Mouse (Mus musculus) limb, embryonic 15.5 days (tissue): ENCODE measurements at regions not wholly inside any gene's neighbourhood (a gene's known extent, or its start where the extent isn't known, plus 50 kb on each side); places are given as distances from the start of the nearest gene placed in this dataset.

ENCODE experiments used
- ATAC-seq: fragments of 200-750 bp; cut with Nextera tagmentation; 2 replicates; pipeline ENCODE4 v1.8.0; 2017; ENCODE audit warnings: low read depth, moderate TSS enrichment; ENCODE audit not compliant: insufficient number of reproducible peaks, low FRiP score, low TSS enrichment
- H3K27ac ChIP-seq: fragments of 300-500 bp; sonication (generic); 2 replicates; pipeline ENCODE4 v1.5.1; 2015; ENCODE audit warnings: moderate library complexity, mild to moderate bottlenecking, inconsistent platforms
- H3K27me3 ChIP-seq: fragments of 300-500 bp; sonication (generic); 2 replicates; pipeline ENCODE4 v1.6.1; 2015; ENCODE audit warnings: inconsistent platforms
- H3K36me3 ChIP-seq: fragments of 300-500 bp; sonication (generic); 2 replicates; pipeline ENCODE4 v1.6.1; 2015; ENCODE audit warnings: inconsistent platforms
- H3K4me1 ChIP-seq: fragments of 300-500 bp; sonication (generic); 2 replicates; pipeline ENCODE4 v1.6.1; 2015; ENCODE audit warnings: inconsistent platforms
- H3K4me2 ChIP-seq: fragments of 300-500 bp; sonication (generic); 2 replicates; pipeline ENCODE4 v1.6.1; 2015; ENCODE audit warnings: mild to moderate bottlenecking, inconsistent platforms
- H3K4me3 ChIP-seq: fragments of 300-500 bp; sonication (generic); 2 replicates; pipeline ENCODE4 v1.5.1; 2015; ENCODE audit warnings: mild to moderate bottlenecking, inconsistent platforms
- H3K9ac ChIP-seq: fragments of 300-500 bp; sonication (generic); 2 replicates; pipeline ENCODE4 v1.6.1; 2015; ENCODE audit warnings: inconsistent platforms
- H3K9me3 ChIP-seq: fragments of 300-500 bp; sonication (generic); 2 replicates; pipeline ENCODE4 v1.6.1; 2016; ENCODE audit warnings: inconsistent platforms
- WGBS: fragments of 180-500 bp; shearing (Covaris S2); methylation state at CpG from one replicate; pipeline ENCODE4 v1.1.7; 2015; 5-methylcytosine and 5-hydroxymethylcytosine counted together

- no peak for ATAC-seq
- H3K36me3 ChIP-seq, result no peaks in the 10 kb centered on the region
- H3K9ac ChIP-seq, result no peak overlapping the region
- no peak overlapping the region for H3K27ac ChIP-seq
- WGBS, result 57% methylated on average over 4 of the region's 4 CpGs
- H3K4me2 ChIP-seq, result no peak overlapping the region
- no peaks in the 10 kb centered on the region for H3K4me1 ChIP-seq
- H3K27me3 ChIP-seq, result no peaks in the 10 kb centered on the region
- H3K9me3 ChIP-seq, result no peaks in the 10 kb centered on the region
- no peak overlapping the region for H3K4me3 ChIP-seq
Observed at GRCm38 (mm10) chr19:30289721-30290120, 57.0 kb downstream of the Mbl2 start.

- Histone ChIP-seq H3K9me3 (no peaks in the 10 kb centered on the region), H3K4me2 (no peak overlapping the region), H3K27ac (no peak overlapping the region), H3K4me1 (no peaks in the 10 kb centered on the region), H3K27me3 (no peaks in the 10 kb centered on the region), H3K36me3 (no peaks in the 10 kb centered on the region), H3K4me3 (no peak overlapping the region), H3K9ac (no peak overlapping the region)
- WGBS, result 36% methylated on average over 15 of the region's 15 CpGs
- no peak for ATAC-seq
Observed at GRCm38 (mm10) chr19:30295263-30295704, 62.5 kb downstream of the Mbl2 start.

GRCm38 (mm10) chr19:30296024-30296423 lies 63.3 kb downstream of the Mbl2 start:
- H3K36me3 ChIP-seq, result no peaks in the 10 kb centered on the region
- no peak overlapping the region for H3K4me3 ChIP-seq
- no peak for ATAC-seq
- 79% methylated on average over 3 of the region's 3 CpGs for WGBS
- H3K4me1 ChIP-seq, result no peaks in the 10 kb centered on the region
- H3K9me3 ChIP-seq, result no peaks in the 10 kb centered on the region
- H3K4me2 ChIP-seq, result no peak overlapping the region
- H3K27me3 ChIP-seq, result no peaks in the 10 kb centered on the region
- no peak overlapping the region for H3K9ac ChIP-seq
- H3K27ac ChIP-seq, result no peak overlapping the region

- Histone ChIP-seq H3K4me3 (no peak overlapping the region), H3K4me1 (no peaks in the 10 kb centered on the region), H3K27ac (no peak overlapping the region), H3K36me3 (no peaks in the 10 kb centered on the region), H3K9ac (no peak overlapping the region), H3K9me3 (no peaks in the 10 kb centered on the region), H3K4me2 (no peak overlapping the region), H3K27me3 (no peaks in the 10 kb centered on the region)
- no peak for ATAC-seq
- WGBS, result 80% methylated on average over 3 of the region's 3 CpGs
Observed at GRCm38 (mm10) chr19:30299536-30299935, 66.8 kb downstream of the Mbl2 start.

GRCm38 (mm10) chr19:30302281-30302680 lies 69.5 kb downstream of the Mbl2 start:
- Histone ChIP-seq H3K4me2 (no peak overlapping the region), H3K27ac (no peak overlapping the region), H3K4me1 (no peaks in the 10 kb centered on the region), H3K9ac (no peak overlapping the region), H3K36me3 (no peaks in the 10 kb centered on the region), H3K27me3 (no peaks in the 10 kb centered on the region), H3K4me3 (no peak overlapping the region), H3K9me3 (no peaks in the 10 kb centered on the region)
- no peak for ATAC-seq
- WGBS, result 72% methylated on average over 4 of the region's 4 CpGs

- Histone ChIP-seq H3K4me1 (no peaks in the 10 kb centered on the region), H3K4me3 (no peak overlapping the region), H3K36me3 (no peaks in the 10 kb centered on the region), H3K9ac (no peak overlapping the region), H3K9me3 (no peaks in the 10 kb centered on the region), H3K4me2 (no peak overlapping the region), H3K27ac (no peak overlapping the region), H3K27me3 (no peaks in the 10 kb centered on the region)
- no peak for ATAC-seq
- WGBS, result 63% methylated on average over 2 of the region's 2 CpGs
Observed at GRCm38 (mm10) chr19:30306379-30306778, 73.6 kb downstream of the Mbl2 start.

- no peak overlapping the region for H3K27ac ChIP-seq
- WGBS, result 59% methylated on average over 6 of the region's 6 CpGs
Observed at GRCm38 (mm10) chr19:30306919-30307318, 74.2 kb downstream of the Mbl2 start.

GRCm38 (mm10) chr19:30317314-30317713 lies 84.6 kb downstream of the Mbl2 start:
- Histone ChIP-seq H3K27me3 (no peaks in the 10 kb centered on the region), H3K4me3 (no peak overlapping the region), H3K36me3 (no peaks in the 10 kb centered on the region), H3K9me3 (no peaks in the 10 kb centered on the region), H3K27ac (no peak overlapping the region), H3K9ac (no peak overlapping the region), H3K4me2 (no peak overlapping the region), H3K4me1 (no peaks in the 10 kb centered on the region)
- whole genome bisulfite sequencing, result 78% methylated on average over 3 of the region's 3 CpGs
- ATAC-seq, result no peak

More at GRCm38 (mm10) chr19:30306919-30307318, 74.2 kb downstream of the Mbl2 start:
- no peak overlapping the region for H3K4me2 ChIP-seq
- H3K9ac ChIP-seq, result no peak overlapping the region
- no peak for ATAC-seq
- no peaks in the 10 kb centered on the region for H3K36me3 ChIP-seq
- H3K4me3 ChIP-seq, result no peak overlapping the region
- H3K4me1 ChIP-seq, result no peaks in the 10 kb centered on the region
- H3K9me3 ChIP-seq, result no peaks in the 10 kb centered on the region
- no peaks in the 10 kb centered on the region for H3K27me3 ChIP-seq

- Histone ChIP-seq H3K27ac (no peak overlapping the region), H3K27me3 (no peaks in the 10 kb centered on the region), H3K4me3 (no peak overlapping the region), H3K9ac (no peak overlapping the region), H3K4me2 (no peak overlapping the region), H3K9me3 (no peaks in the 10 kb centered on the region), H3K36me3 (no peaks in the 10 kb centered on the region), H3K4me1 (no peaks in the 10 kb centered on the region)
- no peak for ATAC-seq
Observed at GRCm38 (mm10) chr19:30327693-30328092, 95.0 kb downstream of the Mbl2 start.

GRCm38 (mm10) chr19:30328886-30329285 lies 96.1 kb downstream of the Mbl2 start:
- Histone ChIP-seq H3K9me3 (no peaks in the 10 kb centered on the region), H3K4me2 (no peak overlapping the region), H3K4me3 (no peak overlapping the region), H3K4me1 (no peaks in the 10 kb centered on the region), H3K27me3 (no peaks in the 10 kb centered on the region), H3K36me3 (no peaks in the 10 kb centered on the region), H3K9ac (no peak overlapping the region), H3K27ac (no peak overlapping the region)
- 84% methylated on average over 4 of the region's 4 CpGs for WGBS
- no peak for ATAC-seq

GRCm38 (mm10) chr19:30330792-30331191 lies 98.0 kb downstream of the Mbl2 start:
- H3K4me3 ChIP-seq, result no peak overlapping the region
- no peaks in the 10 kb centered on the region for H3K36me3 ChIP-seq
- WGBS, result 36% methylated on average over 7 of the region's 7 CpGs
- no peak for ATAC-seq
- no peaks in the 10 kb centered on the region for H3K27me3 ChIP-seq
- no peak overlapping the region for H3K27ac ChIP-seq
- no peaks in the 10 kb centered on the region for H3K4me1 ChIP-seq
- H3K4me2 ChIP-seq, result no peak overlapping the region
- no peak overlapping the region for H3K9ac ChIP-seq
- no peaks in the 10 kb centered on the region for H3K9me3 ChIP-seq

GRCm38 (mm10) chr19:30331850-30332249 lies 99.1 kb downstream of the Mbl2 start:
- H3K36me3 ChIP-seq, result no peaks in the 10 kb centered on the region
- WGBS, result 55% methylated on average over 1 of the region's 1 CpGs
- no peak for ATAC-seq

GRCm38 (mm10) chr19:30344401-30344800 lies 111.7 kb downstream of the Mbl2 start:
- no peak overlapping the region for H3K4me3 ChIP-seq
- 89% methylated on average over 5 of the region's 5 CpGs for WGBS
- no peaks in the 10 kb centered on the region for H3K4me1 ChIP-seq
- H3K36me3 ChIP-seq, result no peaks in the 10 kb centered on the region
- H3K27me3 ChIP-seq, result no peaks in the 10 kb centered on the region
- H3K27ac ChIP-seq, result no peak overlapping the region
- no peak for ATAC-seq
- no peak overlapping the region for H3K9ac ChIP-seq
- H3K9me3 ChIP-seq, result no peaks in the 10 kb centered on the region
- H3K4me2 ChIP-seq, result no peak overlapping the region

More at GRCm38 (mm10) chr19:30331850-30332249, 99.1 kb downstream of the Mbl2 start:
- Histone ChIP-seq H3K9me3 (no peaks in the 10 kb centered on the region), H3K4me1 (no peaks in the 10 kb centered on the region), H3K27ac (no peak overlapping the region), H3K9ac (no peak overlapping the region), H3K4me2 (no peak overlapping the region), H3K27me3 (no peaks in the 10 kb centered on the region), H3K4me3 (no peak overlapping the region)
